Mouse (Mus musculus): Measurements from ENCODE around the gene Zranb1. TPM values are rescaled to one million over a fixed set of nuclear protein-coding genes. Genes with fewer than 3 reads are reported as not detected.

The Zranb1 gene
- polyA plus RNA-seq, 1 experiment from 2014 or later, result 19.2 TPM

- Histone ChIP-seq H3K27ac (replicated peaks; ENCODE audit: low read depth, low read length) (no peak overlapping the region), H3K9ac (replicated peaks; ENCODE audit: low read length) (no peak overlapping the region), H3K9me3 (replicated peaks; ENCODE audit: control insufficient read depth, low read length) (no peaks in the 10 kb centered on the region), H3K4me2 (ENCODE audit: low read depth, low read length) (no peak overlapping the region), H3K4me3 (ENCODE audit: low read depth, low read length) (no peak overlapping the region), H3K36me3 (replicated peaks; ENCODE audit: control insufficient read depth, insufficient read depth, low read depth, low read length) (no peaks in the 10 kb centered on the region), H3K27me3 (ENCODE audit: control insufficient read depth, insufficient read depth, low read length) (no peaks in the 10 kb centered on the region), H3K4me1 (ENCODE audit: control insufficient read depth, insufficient read depth, low read length) (no peaks in the 10 kb centered on the region)
- 90% methylated on average over 2 of the region's 2 CpGs for WGBS
- ATAC-seq (replicated peaks; ENCODE audit: insufficient number of reproducible peaks, low FRiP score, low TSS enrichment, low read depth), result no peak
- DNase-seq (ENCODE audit: low spot score), result peak; percentile 23
Measured at GRCm38 (mm10) chr7:132898234-132898633, 32.7 kb upstream of the Zranb1 start.

GRCm38 (mm10) chr7:132900826-132901531 lies 30.0 kb upstream of the Zranb1 start:
- H3K27me3 ChIP-seq (ENCODE audit: control insufficient read depth, insufficient read depth, low read length), result no peaks in the 10 kb centered on the region
- no peak overlapping the region for H3K4me3 ChIP-seq (ENCODE audit: low read depth, low read length)
- H3K27ac ChIP-seq (replicated peaks; ENCODE audit: low read depth, low read length), result no peak overlapping the region
- no peak overlapping the region for H3K4me2 ChIP-seq (ENCODE audit: low read depth, low read length)
- H3K36me3 ChIP-seq (replicated peaks; ENCODE audit: control insufficient read depth, insufficient read depth, low read depth, low read length), result no peaks in the 10 kb centered on the region
- no peak for DNase-seq (ENCODE audit: low spot score)
- no peaks in the 10 kb centered on the region for H3K9me3 ChIP-seq (replicated peaks; ENCODE audit: control insufficient read depth, low read length)
- 56% methylated on average over 2 of the region's 2 CpGs for WGBS
- H3K9ac ChIP-seq (replicated peaks; ENCODE audit: low read length), result no peak overlapping the region
- no peak for ATAC-seq (replicated peaks; ENCODE audit: insufficient number of reproducible peaks, low FRiP score, low TSS enrichment, low read depth)
- no peaks in the 10 kb centered on the region for H3K4me1 ChIP-seq (ENCODE audit: control insufficient read depth, insufficient read depth, low read length)

- Histone ChIP-seq H3K36me3 (replicated peaks; ENCODE audit: control insufficient read depth, insufficient read depth, low read depth, low read length) (no peaks in the 10 kb centered on the region), H3K4me3 (ENCODE audit: low read depth, low read length) (no peak overlapping the region), H3K27ac (replicated peaks; ENCODE audit: low read depth, low read length) (no peak overlapping the region), H3K4me2 (ENCODE audit: low read depth, low read length) (no peak overlapping the region), H3K9ac (replicated peaks; ENCODE audit: low read length) (no peak overlapping the region), H3K9me3 (replicated peaks; ENCODE audit: control insufficient read depth, low read length) (no peaks in the 10 kb centered on the region), H3K4me1 (ENCODE audit: control insufficient read depth, insufficient read depth, low read length) (no peaks in the 10 kb centered on the region), H3K27me3 (ENCODE audit: control insufficient read depth, insufficient read depth, low read length) (no peaks in the 10 kb centered on the region)
- WGBS, result 81% methylated on average over 3 of the region's 3 CpGs
- no peak for DNase-seq (ENCODE audit: low spot score)
- no peak for ATAC-seq (replicated peaks; ENCODE audit: insufficient number of reproducible peaks, low FRiP score, low TSS enrichment, low read depth)
Measured at GRCm38 (mm10) chr7:132903796-132904195, 27.1 kb upstream of the Zranb1 start.

- H3K4me1 ChIP-seq (ENCODE audit: control insufficient read depth, insufficient read depth, low read length), result no peaks in the 10 kb centered on the region
- no peak overlapping the region for H3K9ac ChIP-seq (replicated peaks; ENCODE audit: low read length)
- H3K27ac ChIP-seq (replicated peaks; ENCODE audit: low read depth, low read length), result no peak overlapping the region
- DNase-seq (ENCODE audit: low spot score) (no peak), ATAC-seq (replicated peaks; ENCODE audit: insufficient number of reproducible peaks, low FRiP score, low TSS enrichment, low read depth) (no peak)
- no peaks in the 10 kb centered on the region for H3K36me3 ChIP-seq (replicated peaks; ENCODE audit: control insufficient read depth, insufficient read depth, low read depth, low read length)
- 46% methylated on average over 3 of the region's 3 CpGs for WGBS
- H3K9me3 ChIP-seq (replicated peaks; ENCODE audit: control insufficient read depth, low read length), result no peaks in the 10 kb centered on the region; the same call in 1 of the 2 replicates
- H3K4me3 ChIP-seq (ENCODE audit: low read depth, low read length), result no peak overlapping the region
- H3K27me3 ChIP-seq (ENCODE audit: control insufficient read depth, insufficient read depth, low read length), result no peaks in the 10 kb centered on the region
- H3K4me2 ChIP-seq (ENCODE audit: low read depth, low read length), result no peak overlapping the region
Measured at GRCm38 (mm10) chr7:132921971-132922370, 9.0 kb upstream of the Zranb1 start.

- no peaks in the 10 kb centered on the region for H3K27me3 ChIP-seq (ENCODE audit: control insufficient read depth, insufficient read depth, low read length)
- H3K36me3 ChIP-seq (replicated peaks; ENCODE audit: control insufficient read depth, insufficient read depth, low read depth, low read length), result no peaks in the 10 kb centered on the region
- H3K9ac ChIP-seq (replicated peaks; ENCODE audit: low read length), result no peak overlapping the region
- H3K4me1 ChIP-seq (ENCODE audit: control insufficient read depth, insufficient read depth, low read length), result no peaks in the 10 kb centered on the region
- H3K27ac ChIP-seq (replicated peaks; ENCODE audit: low read depth, low read length), result no peak overlapping the region
- H3K4me2 ChIP-seq (ENCODE audit: low read depth, low read length), result no peak overlapping the region
- H3K4me3 ChIP-seq (ENCODE audit: low read depth, low read length), result no peak overlapping the region
- WGBS, result 81% methylated on average over 2 of the region's 2 CpGs
- ATAC-seq (replicated peaks; ENCODE audit: insufficient number of reproducible peaks, low FRiP score, low TSS enrichment, low read depth), result no peak
- no peaks in the 10 kb centered on the region for H3K9me3 ChIP-seq (replicated peaks; ENCODE audit: control insufficient read depth, low read length)
- DNase-seq (ENCODE audit: low spot score), result no peak
Measured at GRCm38 (mm10) chr7:132925227-132925626, 5.7 kb upstream of the Zranb1 start.

- Histone ChIP-seq H3K4me2 (ENCODE audit: low read depth, low read length) (no peak overlapping the region), H3K9me3 (replicated peaks; ENCODE audit: control insufficient read depth, low read length) (no peaks in the 10 kb centered on the region), H3K36me3 (replicated peaks; ENCODE audit: control insufficient read depth, insufficient read depth, low read depth, low read length) (no peaks in the 10 kb centered on the region), H3K4me1 (ENCODE audit: control insufficient read depth, insufficient read depth, low read length) (no peaks in the 10 kb centered on the region), H3K27me3 (ENCODE audit: control insufficient read depth, insufficient read depth, low read length) (no peaks in the 10 kb centered on the region), H3K9ac (replicated peaks; ENCODE audit: low read length) (no peak overlapping the region), H3K4me3 (ENCODE audit: low read depth, low read length) (no peak overlapping the region), H3K27ac (replicated peaks; ENCODE audit: low read depth, low read length) (no peak overlapping the region)
- DNase-seq (ENCODE audit: low spot score), result no peak
- no peak for ATAC-seq (replicated peaks; ENCODE audit: insufficient number of reproducible peaks, low FRiP score, low TSS enrichment, low read depth)
- 70% methylated on average over 3 of the region's 3 CpGs for WGBS
Measured at GRCm38 (mm10) chr7:132927201-132927600, 3.7 kb upstream of the Zranb1 start.

GRCm38 (mm10) chr7:132930055-132930454 lies 887 bp upstream of the Zranb1 start:
- Histone ChIP-seq H3K4me2 (ENCODE audit: low read depth, low read length) (peak overlapping the region; percentile 39), H3K36me3 (replicated peaks; ENCODE audit: control insufficient read depth, insufficient read depth, low read depth, low read length) (no peaks in the 10 kb centered on the region), H3K4me1 (ENCODE audit: control insufficient read depth, insufficient read depth, low read length) (no peaks in the 10 kb centered on the region), H3K9ac (replicated peaks; ENCODE audit: low read length) (peak overlapping the region; percentile 94), H3K9me3 (replicated peaks; ENCODE audit: control insufficient read depth, low read length) (no peaks in the 10 kb centered on the region), H3K27me3 (ENCODE audit: control insufficient read depth, insufficient read depth, low read length) (no peaks in the 10 kb centered on the region), H3K4me3 (ENCODE audit: low read depth, low read length) (peak overlapping the region; percentile 99), H3K27ac (replicated peaks; ENCODE audit: low read depth, low read length) (no peak overlapping the region)
- ATAC-seq (replicated peaks; ENCODE audit: insufficient number of reproducible peaks, low FRiP score, low TSS enrichment, low read depth) (no peak), DNase-seq (ENCODE audit: low spot score) (peak; percentile 3)
- WGBS, result 87% methylated on average over 5 of the region's 5 CpGs

GRCm38 (mm10) chr7:132931560-132932351 lies 814 bp downstream of the Zranb1 start:
- Histone ChIP-seq H3K9ac (replicated peaks; ENCODE audit: low read length) (peak overlapping the region; percentile 94), H3K4me2 (ENCODE audit: low read depth, low read length) (peak overlapping the region; percentile 56), H3K4me3 (ENCODE audit: low read depth, low read length) (peak overlapping the region; percentile 99), H3K36me3 (replicated peaks; ENCODE audit: control insufficient read depth, insufficient read depth, low read depth, low read length) (no peaks in the 10 kb centered on the region), H3K27me3 (ENCODE audit: control insufficient read depth, insufficient read depth, low read length) (no peaks in the 10 kb centered on the region), H3K27ac (replicated peaks; ENCODE audit: low read depth, low read length) (peak overlapping the region; percentile 93), H3K4me1 (ENCODE audit: control insufficient read depth, insufficient read depth, low read length) (no peaks in the 10 kb centered on the region), H3K9me3 (replicated peaks; ENCODE audit: control insufficient read depth, low read length) (no peaks in the 10 kb centered on the region)
- peak; percentile 50 for DNase-seq (ENCODE audit: low spot score)
- WGBS, result under 1% methylated on average over 53 of the region's 55 CpGs
- 0 out of 2 replicates have a peak, but pooled peaks have one; percentile 4 for ATAC-seq (replicated peaks; ENCODE audit: insufficient number of reproducible peaks, low FRiP score, low TSS enrichment, low read depth)
